Mouse (Mus musculus) intestine, postnatal 0 days (tissue): Measurements from ENCODE around the gene Galnt6. TPM values are rescaled to one million over a fixed set of nuclear protein-coding genes. Genes with fewer than 3 reads are reported as not detected.

Experiments used
- ATAC-seq: fragments of 200-750 bp; cut with Nextera tagmentation; 2 replicates; pipeline ENCODE4 v1.8.0; 2017; ENCODE audit warnings: mild to moderate bottlenecking, moderate TSS enrichment, moderate library complexity
- H3K27ac ChIP-seq: fragments of 300-500 bp; sonication (generic); 2 replicates; pipeline ENCODE4 v1.5.1; 2014; ENCODE audit warnings: mild to moderate bottlenecking, low read depth, low read length, moderate library complexity
- H3K27me3 ChIP-seq: fragments of 300-500 bp; sonication (generic); replicated peaks from 2 replicates; pipeline ENCODE4 v1.6.1; 2014; ENCODE audit warnings: low read length, mixed read lengths; ENCODE audit not compliant: control insufficient read depth, insufficient read depth
- H3K36me3 ChIP-seq: fragments of 300-500 bp; sonication (generic); 2 replicates; pipeline ENCODE4 v1.6.1; 2014; ENCODE audit warnings: mild to moderate bottlenecking, moderate library complexity; ENCODE audit not compliant: control insufficient read depth, insufficient read depth
- H3K4me1 ChIP-seq: fragments of 300-500 bp; sonication (generic); replicated peaks from 2 replicates; pipeline ENCODE4 v1.6.1; 2014; ENCODE audit warnings: antibody characterized with exemption, low read length, mixed read lengths; ENCODE audit not compliant: control insufficient read depth, insufficient read depth
- H3K4me2 ChIP-seq: fragments of 300-500 bp; sonication (generic); replicated peaks from 2 replicates; pipeline ENCODE4 v1.6.1; 2014; ENCODE audit warnings: low read depth, mild to moderate bottlenecking, moderate library complexity
- H3K4me3 ChIP-seq: fragments of 300-500 bp; sonication (generic); 2 replicates; pipeline ENCODE4 v1.5.1; 2014; ENCODE audit warnings: low read depth, low read length
- H3K9ac ChIP-seq: fragments of 300-500 bp; sonication (generic); 2 replicates; pipeline ENCODE4 v1.6.1; 2014; ENCODE audit warnings: mild to moderate bottlenecking, low read depth, low read length
- H3K9me3 ChIP-seq: fragments of 300-500 bp; sonication (generic); 2 replicates; pipeline ENCODE4 v1.6.1; 2016; ENCODE audit warnings: mixed run types; ENCODE audit not compliant: control insufficient read depth
- CTCF ChIP-seq: sonication (generic); IDR thresholded peaks from 2 replicates; pipeline ENCODE4 v1.5.1; 2016; ENCODE audit warnings: low read depth, mild to moderate bottlenecking, control low read depth, antibody characterized with exemption, moderate library complexity
- WGBS: fragments of 180-500 bp; shearing (Covaris S2); extraction: QIAGEN DNeasy Blood & Tissue Kit; methylation state at CpG from one replicate; pipeline ENCODE4 v1.1.7; 2014; 5-methylcytosine and 5-hydroxymethylcytosine counted together
- polyA plus RNA-seq: library from polyadenylated mRNA; unstranded; fragments of >200 nt; fragmentation: Nextera tagmentation; extraction: Ambion mirVana; gene quantifications from 2 replicates; pipeline ENCODE4 v1.2.1, GENCODE M21; 2015

Gene Galnt6
- polyA plus RNA-seq, 1 experiment from 2014 or later = 72.5 TPM

DNA sequence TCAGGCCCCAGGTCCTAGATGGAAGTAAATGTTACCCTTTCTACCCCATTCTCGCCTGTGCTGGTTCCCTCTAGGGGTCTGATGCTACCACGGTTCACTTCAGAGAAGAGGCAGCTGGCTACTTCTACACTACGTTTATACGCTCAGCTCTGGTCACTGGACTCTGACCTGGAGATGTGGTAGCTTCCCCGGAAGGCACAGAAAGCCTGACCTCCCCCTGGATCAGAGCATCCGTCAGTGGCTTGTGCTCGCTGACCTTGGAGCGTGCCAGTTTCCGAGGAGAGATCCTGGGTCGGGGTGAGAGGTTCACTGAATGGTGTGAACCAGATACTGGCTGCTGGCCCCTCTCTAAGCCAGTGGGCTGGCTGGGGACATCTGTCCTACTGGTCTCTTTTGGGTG is 31.1 kb downstream of the Galnt6 start:
- no peak for ATAC-seq
- no peak for TF ChIP-seq CTCF
- no peak overlapping the region for H3K9ac ChIP-seq
- no peak overlapping the region for H3K4me3 ChIP-seq
- WGBS = 74% methylated on average over 10 of the region's 10 CpGs
- H3K4me2 ChIP-seq = no peak overlapping the region
- no peaks in the 10 kb centered on the region for H3K27me3 ChIP-seq
- H3K27ac ChIP-seq = no peak overlapping the region
- no peaks in the 10 kb centered on the region for H3K9me3 ChIP-seq
- H3K4me1 ChIP-seq = no peaks in the 10 kb centered on the region
- peaks cover 46% of the 10 kb centered on the region for H3K36me3 ChIP-seq

GRCm38 (mm10) chr15:100694406-100694805 is 34.8 kb downstream of the Galnt6 start:
- Histone ChIP-seq H3K4me3 (no peak overlapping the region), H3K4me1 (no peaks in the 10 kb centered on the region), H3K27me3 (no peaks in the 10 kb centered on the region), H3K9ac (no peak overlapping the region), H3K4me2 (no peak overlapping the region), H3K9me3 (0 out of 2 replicates have a peak, but pooled peaks cover 6% of the 10 kb centered on the region), H3K36me3 (peaks cover 48% of the 10 kb centered on the region), H3K27ac (no peak overlapping the region)
- ATAC-seq = no peak
- WGBS = 96% methylated on average over 9 of the region's 9 CpGs
- no peak for TF ChIP-seq CTCF

- Histone ChIP-seq H3K36me3 (peaks cover 34% of the 10 kb centered on the region), H3K9ac (no peak overlapping the region), H3K4me1 (no peaks in the 10 kb centered on the region), H3K27ac (no peak overlapping the region), H3K4me2 (no peak overlapping the region), H3K27me3 (no peaks in the 10 kb centered on the region), H3K9me3 (0 out of 2 replicates have a peak, but pooled peaks cover 6% of the 10 kb centered on the region), H3K4me3 (no peak overlapping the region)
- ATAC-seq = no peak
- no peak for TF ChIP-seq CTCF
- WGBS = 39% methylated on average over 3 of the region's 3 CpGs
Measured at GRCm38 (mm10) chr15:100691990-100692389, 37.2 kb downstream of the Galnt6 start.

GRCm38 (mm10) chr15:100687430-100687971 is 41.7 kb downstream of the Galnt6 start, which contains the start of gene Cela1:
Cela1 (minus strand) TSS chr15:100687921.
- no peak within 1 kb of the TSS for H3K9ac ChIP-seq
- H3K27ac ChIP-seq = no peak within 1 kb of the TSS
- H3K4me2 ChIP-seq = peak within 1 kb of the TSS; percentile 27
- no peak within 1 kb of the TSS for H3K4me3 ChIP-seq
- H3K36me3 ChIP-seq = peaks cover 8% of the 10 kb centered on the region; the same call in 1 of the 2 replicates
- ATAC-seq = no peak
- H3K4me1 ChIP-seq = no peaks in the 10 kb centered on the region
- no peak for TF ChIP-seq CTCF
- H3K27me3 ChIP-seq = no peaks in the 10 kb centered on the region
- 0 out of 2 replicates have a peak, but pooled peaks cover 6% of the 10 kb centered on the region for H3K9me3 ChIP-seq
- 47% methylated on average over 8 of the region's 8 CpGs for WGBS

- H3K4me3 ChIP-seq = no peak overlapping the region
- H3K4me2 ChIP-seq = peak overlapping the region; percentile 27
- 29% methylated on average over 12 of the region's 12 CpGs for WGBS
- no peak overlapping the region for H3K27ac ChIP-seq
- no peaks in the 10 kb centered on the region for H3K27me3 ChIP-seq
- 0 out of 2 replicates have a peak, but pooled peaks cover 6% of the 10 kb centered on the region for H3K9me3 ChIP-seq
- peaks cover 8% of the 10 kb centered on the region; the same call in 1 of the 2 replicates for H3K36me3 ChIP-seq
- TF ChIP-seq CTCF = no peak
- no peak for ATAC-seq
- H3K4me1 ChIP-seq = no peaks in the 10 kb centered on the region
- no peak overlapping the region for H3K9ac ChIP-seq
Measured at GRCm38 (mm10) chr15:100686989-100687388, 42.2 kb downstream of the Galnt6 start.

DNA sequence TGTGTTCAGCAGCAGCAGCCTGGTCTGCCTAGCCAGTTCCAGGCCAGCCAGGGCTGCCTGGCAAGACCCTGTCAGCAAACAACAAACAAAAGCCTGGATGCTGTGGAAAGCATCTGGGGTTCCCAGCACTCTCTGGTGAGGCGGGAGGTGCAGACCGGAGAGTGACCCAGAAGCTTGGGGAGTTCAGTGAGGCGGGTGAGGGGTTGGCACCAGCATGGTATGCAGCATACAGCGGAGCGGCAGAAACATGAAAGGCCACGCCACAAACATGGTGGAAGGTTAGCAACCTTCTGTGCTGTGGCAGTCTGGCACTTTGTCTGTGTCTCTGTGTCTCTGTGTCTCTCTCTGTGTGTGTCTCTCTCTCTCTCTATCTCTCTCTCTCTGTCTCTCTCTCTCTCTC is 42.7 kb downstream of the Galnt6 start:
- H3K36me3 ChIP-seq = peaks cover 4% of the 10 kb centered on the region; the same call in 1 of the 2 replicates
- H3K4me2 ChIP-seq = no peak overlapping the region
- 94% methylated on average over 6 of the region's 6 CpGs for WGBS
- no peak for TF ChIP-seq CTCF
- ATAC-seq = no peak
- no peak overlapping the region for H3K4me3 ChIP-seq
- H3K4me1 ChIP-seq = no peaks in the 10 kb centered on the region
- no peak overlapping the region for H3K27ac ChIP-seq
- no peaks in the 10 kb centered on the region for H3K27me3 ChIP-seq
- no peak overlapping the region for H3K9ac ChIP-seq
- 0 out of 2 replicates have a peak, but pooled peaks cover 6% of the 10 kb centered on the region for H3K9me3 ChIP-seq

DNA sequence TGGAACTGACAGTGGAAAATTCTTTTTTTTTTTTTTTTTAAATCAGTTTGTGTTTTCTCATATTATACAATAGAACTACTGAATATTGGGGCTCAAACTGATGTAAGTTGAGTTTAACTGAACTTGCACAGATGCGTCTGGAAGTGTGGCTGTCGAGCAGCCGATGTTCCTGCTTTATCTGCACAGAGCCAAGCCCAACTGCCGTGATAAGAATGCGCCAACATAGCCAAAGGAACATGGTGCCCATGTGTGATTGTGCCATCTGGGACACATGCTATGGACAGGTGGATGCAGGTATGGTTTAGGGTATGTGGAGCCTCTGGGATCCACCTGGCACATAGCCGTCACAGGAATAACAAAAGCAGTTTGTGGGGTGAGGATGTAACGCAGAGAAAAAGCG is 43.3 kb downstream of the Galnt6 start:
- Histone ChIP-seq H3K9me3 (0 out of 2 replicates have a peak, but pooled peaks cover 6% of the 10 kb centered on the region), H3K9ac (no peak overlapping the region), H3K27me3 (no peaks in the 10 kb centered on the region), H3K27ac (no peak overlapping the region), H3K4me2 (no peak overlapping the region), H3K36me3 (no peaks in the 10 kb centered on the region), H3K4me1 (no peaks in the 10 kb centered on the region), H3K4me3 (no peak overlapping the region)
- WGBS = 71% methylated on average over 8 of the region's 8 CpGs
- TF ChIP-seq CTCF = no peak
- no peak for ATAC-seq
